Mouse (Mus musculus): ENCODE results near the gene Hcn1.
"Not testable (repeated sequence)": the region's sequence is repeated elsewhere in the genome, so short reads cannot be mapped to it uniquely, and the experiment has no call there.

The Hcn1 gene

GRCm38 (mm10) chr13:117877787-117878186 lies 275.7 kb downstream of the Hcn1 start:
- no peak for DNase-seq (ENCODE audit: low read depth, low spot score)

GRCm38 (mm10) chr13:117880471-117881225 lies 278.5 kb downstream of the Hcn1 start:
- no peak for DNase-seq (ENCODE audit: low read depth, low spot score)

GRCm38 (mm10) chr13:117892076-117892475 lies 290.0 kb downstream of the Hcn1 start:
- no peak for DNase-seq (ENCODE audit: low read depth, low spot score)

GRCm38 (mm10) chr13:117898052-117898451 lies 295.9 kb downstream of the Hcn1 start:
- DNase-seq (ENCODE audit: low read depth, low spot score): no peak

GRCm38 (mm10) chr13:117907801-117908200 lies 305.7 kb downstream of the Hcn1 start:
- no peak for DNase-seq (ENCODE audit: low read depth, low spot score)

GRCm38 (mm10) chr13:117929734-117930133 lies 327.6 kb downstream of the Hcn1 start:
- DNase-seq (ENCODE audit: low read depth, low spot score): no peak

GRCm38 (mm10) chr13:117931746-117932145 lies 329.6 kb downstream of the Hcn1 start:
- DNase-seq (ENCODE audit: low read depth, low spot score): no peak

- DNase-seq (ENCODE audit: low read depth, low spot score): no peak
Measured at GRCm38 (mm10) chr13:117938761-117939160, 336.6 kb downstream of the Hcn1 start.

- no peak for DNase-seq (ENCODE audit: low read depth, low spot score)
Measured at GRCm38 (mm10) chr13:117940536-117941280, 338.6 kb downstream of the Hcn1 start.

GRCm38 (mm10) chr13:117946843-117947242 lies 344.7 kb downstream of the Hcn1 start:
- no peak for DNase-seq (ENCODE audit: low read depth, low spot score)

GRCm38 (mm10) chr13:117947704-117948376 lies 345.7 kb downstream of the Hcn1 start:
- DNase-seq (ENCODE audit: low read depth, low spot score): no peak

- DNase-seq (ENCODE audit: low read depth, low spot score): no peak
Measured at GRCm38 (mm10) chr13:117958496-117959421, 356.6 kb downstream of the Hcn1 start.

- no peak for DNase-seq (ENCODE audit: low read depth, low spot score)
Measured at GRCm38 (mm10) chr13:117964620-117965019, 362.5 kb downstream of the Hcn1 start.

- DNase-seq (ENCODE audit: low read depth, low spot score): no peak
Measured at GRCm38 (mm10) chr13:117975382-117975781, 373.3 kb downstream of the Hcn1 start.

- DNase-seq (ENCODE audit: low read depth, low spot score): no peak
Measured at GRCm38 (mm10) chr13:117975823-117976222, 373.7 kb downstream of the Hcn1 start.

GRCm38 (mm10) chr13:117984339-117984738 lies 382.2 kb downstream of the Hcn1 start:
- no peak for DNase-seq (ENCODE audit: low read depth, low spot score)

GRCm38 (mm10) chr13:117999767-118000488 lies 397.8 kb downstream of the Hcn1 start:
- no peak for DNase-seq (ENCODE audit: low read depth, low spot score)

GRCm38 (mm10) chr13:118000538-118000937 lies 398.4 kb downstream of the Hcn1 start:
- DNase-seq (ENCODE audit: low read depth, low spot score): no peak

- no peak for DNase-seq (ENCODE audit: low read depth, low spot score)
Measured at GRCm38 (mm10) chr13:118021176-118021575, 419.1 kb downstream of the Hcn1 start.

GRCm38 (mm10) chr13:118022891-118023290 lies 420.8 kb downstream of the Hcn1 start:
- not testable (repeated sequence) for DNase-seq (ENCODE audit: low read depth, low spot score)

- DNase-seq (ENCODE audit: low read depth, low spot score): no peak
Measured at GRCm38 (mm10) chr13:118023381-118023780, 421.3 kb downstream of the Hcn1 start.

All from c-Kit-negative CD71-positive TER-119-positive erythroid progenitor cells, embryonic 14.5 days (primary cell).